Mouse (Mus musculus) limb, embryonic 14.5 days (tissue): ENCODE measurements at regions not wholly inside any gene's neighbourhood (a gene's known extent, or its start where the extent isn't known, plus 50 kb on each side); places are given as distances from the start of the nearest gene placed in this dataset.

ENCODE experiments used
- ATAC-seq: fragments of 200-750 bp; cut with Nextera tagmentation; 2 replicates; pipeline ENCODE4 v1.8.0; 2017; ENCODE audit warnings: low read depth, moderate number of reproducible peaks, moderate TSS enrichment; ENCODE audit not compliant: low FRiP score
- DNase-seq: peaks from one replicate; pipeline ENCODE4 v3.0.0-alpha.2; 2015; ENCODE audit warnings: low spot score
- H3K27ac ChIP-seq: fragments of 300-500 bp; sonication (generic); replicated peaks from 2 replicates; pipeline ENCODE4 v1.5.1; 2014; ENCODE audit warnings: low read depth, mild to moderate bottlenecking, low read length, moderate library complexity, mixed read lengths
- H3K27me3 ChIP-seq: fragments of 300-500 bp; sonication (generic); 2 replicates; pipeline ENCODE4 v1.6.1; 2014; ENCODE audit warnings: low read length, mixed read lengths; ENCODE audit not compliant: control insufficient read depth, insufficient read depth
- H3K36me3 ChIP-seq: fragments of 300-500 bp; sonication (generic); 2 replicates; pipeline ENCODE4 v1.6.1; 2014; ENCODE audit warnings: mild to moderate bottlenecking, low read length, moderate library complexity, mixed read lengths; ENCODE audit not compliant: control insufficient read depth, insufficient read depth
- H3K4me1 ChIP-seq: fragments of 300-500 bp; sonication (generic); 2 replicates; pipeline ENCODE4 v1.6.1; 2014; ENCODE audit warnings: antibody characterized with exemption, low read length, mixed read lengths; ENCODE audit not compliant: control insufficient read depth, insufficient read depth
- H3K4me2 ChIP-seq: fragments of 300-500 bp; sonication (generic); replicated peaks from 2 replicates; pipeline ENCODE4 v1.6.1; 2014; ENCODE audit warnings: low read depth, mild to moderate bottlenecking, low read length, moderate library complexity; ENCODE audit not compliant: severe bottlenecking
- H3K4me3 ChIP-seq: fragments of 300-500 bp; sonication (generic); replicated peaks from 2 replicates; pipeline ENCODE4 v1.5.1; 2014; ENCODE audit warnings: low read length
- H3K9ac ChIP-seq: fragments of 300-500 bp; sonication (generic); 2 replicates; pipeline ENCODE4 v1.6.1; 2014; ENCODE audit warnings: mild to moderate bottlenecking, low read depth, low read length, moderate library complexity; ENCODE audit not compliant: severe bottlenecking
- H3K9me3 ChIP-seq: fragments of 300-500 bp; sonication (generic); 2 replicates; pipeline ENCODE4 v1.6.1; 2016; ENCODE audit warnings: low read length; ENCODE audit not compliant: control insufficient read depth
- POLR2A ChIP-seq: fragments of 200-500 bp; IDR thresholded peaks from 2 replicates; pipeline ENCODE4 v1.8.0; 2012; ENCODE audit warnings: inconsistent platforms, mild to moderate bottlenecking, moderate library complexity, borderline replicate concordance; ENCODE audit not compliant: insufficient read depth, insufficient read length; ENCODE audit errors: extremely low read depth
- WGBS: fragments of 180-500 bp; shearing (Covaris S2); extraction: QIAGEN DNeasy Blood & Tissue Kit; methylation state at CpG from one replicate; pipeline ENCODE4 v1.1.7; 2014; 5-methylcytosine and 5-hydroxymethylcytosine counted together

GRCm38 (mm10) chr17:77904412-77904811, 295.6 kb upstream of the Crim1 start:
- Histone ChIP-seq H3K9ac (no peak overlapping the region), H3K27me3 (no peaks in the 10 kb centered on the region), H3K9me3 (no peaks in the 10 kb centered on the region), H3K27ac (no peak overlapping the region), H3K4me2 (no peak overlapping the region), H3K4me1 (no peaks in the 10 kb centered on the region), H3K4me3 (no peak overlapping the region), H3K36me3 (no peaks in the 10 kb centered on the region)
- TF ChIP-seq POLR2A: no peak
- DNase-seq (no peak), ATAC-seq (no peak)
- WGBS: 88% methylated on average over 3 of the region's 3 CpGs

- no peak overlapping the region for H3K27ac ChIP-seq
- ATAC-seq (no peak), DNase-seq (no peak)
- TF ChIP-seq POLR2A: no peak
- no peaks in the 10 kb centered on the region for H3K9me3 ChIP-seq
- H3K4me2 ChIP-seq: no peak overlapping the region
- no peak overlapping the region for H3K9ac ChIP-seq
- no peaks in the 10 kb centered on the region for H3K27me3 ChIP-seq
- no peak overlapping the region for H3K4me3 ChIP-seq
- WGBS: 88% methylated on average over 4 of the region's 4 CpGs
- no peaks in the 10 kb centered on the region for H3K36me3 ChIP-seq
- no peaks in the 10 kb centered on the region for H3K4me1 ChIP-seq
Observed at GRCm38 (mm10) chr17:77913962-77914450, 286.0 kb upstream of the Crim1 start.

GRCm38 (mm10) chr17:77930253-77930652, 269.8 kb upstream of the Crim1 start:
- Histone ChIP-seq H3K4me1 (no peaks in the 10 kb centered on the region), H3K4me2 (no peak overlapping the region), H3K4me3 (no peak overlapping the region), H3K9ac (no peak overlapping the region), H3K36me3 (no peaks in the 10 kb centered on the region), H3K27me3 (no peaks in the 10 kb centered on the region), H3K9me3 (no peaks in the 10 kb centered on the region), H3K27ac (no peak overlapping the region)
- DNase-seq (no peak), ATAC-seq (no peak)
- no peak for TF ChIP-seq POLR2A
- WGBS: 80% methylated on average over 3 of the region's 3 CpGs

GRCm38 (mm10) chr17:77930967-77931591, 269.0 kb upstream of the Crim1 start:
- WGBS: 85% methylated on average over 6 of the region's 6 CpGs
- H3K36me3 ChIP-seq: no peaks in the 10 kb centered on the region
- no peak overlapping the region for H3K9ac ChIP-seq
- no peak overlapping the region for H3K4me3 ChIP-seq
- H3K4me1 ChIP-seq: no peaks in the 10 kb centered on the region
- no peak overlapping the region for H3K4me2 ChIP-seq
- no peak for DNase-seq
- H3K9me3 ChIP-seq: no peaks in the 10 kb centered on the region
- no peak for ATAC-seq
- H3K27me3 ChIP-seq: no peaks in the 10 kb centered on the region
- H3K27ac ChIP-seq: no peak overlapping the region
- no peak for TF ChIP-seq POLR2A

GRCm38 (mm10) chr17:77933192-77933591, 266.9 kb upstream of the Crim1 start:
- Histone ChIP-seq H3K9me3 (no peaks in the 10 kb centered on the region), H3K27ac (no peak overlapping the region), H3K4me1 (no peaks in the 10 kb centered on the region), H3K4me2 (no peak overlapping the region), H3K4me3 (no peak overlapping the region), H3K36me3 (no peaks in the 10 kb centered on the region), H3K9ac (no peak overlapping the region), H3K27me3 (no peaks in the 10 kb centered on the region)
- DNase-seq: no peak
- no peak for TF ChIP-seq POLR2A
- ATAC-seq: no peak
